Mouse (Mus musculus) cortical plate, adult 2 months (tissue): Measurements from ENCODE around the gene Auts2.

Experiments used
- CTCF ChIP-seq: fragments of 200-500 bp; IDR thresholded peaks from 2 replicates; pipeline ENCODE4 v1.5.1; 2011; ENCODE audit warnings: mild to moderate bottlenecking, control low read depth, low read length; ENCODE audit not compliant: insufficient read depth; ENCODE audit errors: extremely low read depth
- POLR2A ChIP-seq: fragments of 200-500 bp; IDR thresholded peaks from 2 replicates; pipeline ENCODE4 v1.6.1; 2011; ENCODE audit warnings: mild to moderate bottlenecking, low read length, control low read depth; ENCODE audit not compliant: insufficient read depth; ENCODE audit errors: extremely low read depth

DNA sequence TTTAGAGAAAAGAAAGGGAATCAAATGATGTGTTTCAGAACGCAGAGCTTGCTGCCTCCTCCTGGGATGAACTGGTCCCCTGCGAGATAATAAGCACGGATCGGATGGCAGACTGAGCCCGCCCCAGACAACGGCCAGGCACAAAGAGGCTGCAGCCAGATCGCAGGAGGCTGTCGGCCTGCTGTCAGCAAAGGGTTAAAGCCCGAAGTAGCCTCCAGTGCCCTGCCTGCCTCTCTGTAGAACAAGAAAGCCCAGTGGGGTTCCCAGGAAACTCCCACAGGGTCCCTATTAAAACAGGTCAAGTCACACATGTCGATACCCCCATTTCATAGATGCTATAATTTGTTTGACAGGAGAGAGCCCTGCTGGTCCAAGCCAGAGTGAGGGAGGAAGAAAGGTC lies 946.6 kb downstream of the Auts2 start:
- TF ChIP-seq POLR2A (no peak), CTCF (no peak)
